Mouse (Mus musculus) midbrain, embryonic 12.5 days (tissue): ENCODE data around the gene Icam5. TPM values are rescaled to one million over a fixed set of nuclear protein-coding genes. Genes with fewer than 3 reads are reported as not detected.
"Not testable (repeated sequence)": the region's sequence is repeated elsewhere in the genome, so short reads cannot be mapped to it uniquely, and the experiment has no call there.

Experiments
- ATAC-seq: fragments of 200-750 bp; cut with Nextera tagmentation; 2 replicates; pipeline ENCODE4 v1.8.0; 2017; ENCODE audit warnings: low read depth, moderate TSS enrichment, moderate library complexity; ENCODE audit not compliant: low FRiP score
- H3K27ac ChIP-seq: fragments of 300-500 bp; sonication (generic); replicated peaks from 2 replicates; pipeline ENCODE4 v1.5.1; 2016; ENCODE audit warnings: mild to moderate bottlenecking
- H3K27me3 ChIP-seq: fragments of 300-500 bp; sonication (generic); 2 replicates; pipeline ENCODE4 v1.6.1; 2016; ENCODE audit warnings: mild to moderate bottlenecking
- H3K36me3 ChIP-seq: fragments of 300-500 bp; sonication (generic); 2 replicates; pipeline ENCODE4 v1.6.1; 2016
- H3K4me1 ChIP-seq: fragments of 300-500 bp; sonication (generic); 2 replicates; pipeline ENCODE4 v1.6.1; 2016
- H3K4me2 ChIP-seq: fragments of 300-500 bp; sonication (generic); replicated peaks from 2 replicates; pipeline ENCODE4 v1.6.1; 2016; ENCODE audit warnings: mild to moderate bottlenecking, moderate library complexity
- H3K4me3 ChIP-seq: fragments of 300-500 bp; sonication (generic); 2 replicates; pipeline ENCODE4 v1.5.1; 2016; ENCODE audit warnings: mild to moderate bottlenecking
- H3K9ac ChIP-seq: fragments of 300-500 bp; sonication (generic); replicated peaks from 2 replicates; pipeline ENCODE4 v1.6.1; 2016; ENCODE audit warnings: mild to moderate bottlenecking, moderate library complexity
- H3K9me3 ChIP-seq: fragments of 300-500 bp; sonication (generic); 2 replicates; pipeline ENCODE4 v1.6.1; 2016; ENCODE audit warnings: mild to moderate bottlenecking
- WGBS: fragments of 180-500 bp; shearing (Covaris S2); methylation state at CpG from one replicate; pipeline ENCODE4 v1.1.7; 2016; 5-methylcytosine and 5-hydroxymethylcytosine counted together
- polyA plus RNA-seq: library from polyadenylated mRNA; unstranded; fragments of >200 nt; fragmentation: Nextera tagmentation; extraction: Ambion mirVana; gene quantifications from 2 replicates; pipeline ENCODE4 v1.2.1, GENCODE M21; 2016

Icam5 gene
- polyA plus RNA-seq: 0.08 TPM in 1 of 2 replicates, not detected in the other

DNA sequence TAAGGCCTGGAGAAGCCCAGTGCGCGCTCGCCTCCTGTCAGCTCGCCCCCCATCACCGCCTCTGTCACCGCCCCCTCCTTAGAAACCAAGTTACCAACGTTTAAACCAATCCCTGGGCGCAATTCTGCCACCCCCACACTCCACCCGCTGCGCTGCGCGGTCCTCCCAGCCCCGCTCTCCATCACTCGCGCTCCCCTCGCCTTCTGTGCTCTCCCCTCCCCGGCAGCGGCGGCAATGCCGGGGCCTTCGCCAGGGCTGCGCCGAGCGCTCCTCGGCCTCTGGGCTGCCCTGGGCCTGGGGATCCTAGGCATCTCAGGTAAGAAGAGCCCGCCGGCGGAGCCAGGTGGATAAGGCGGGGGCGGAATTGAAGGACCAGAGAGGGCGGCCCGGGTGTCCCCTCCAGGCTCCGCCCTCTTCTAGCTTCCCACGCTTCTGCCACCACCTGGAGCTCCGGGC lies at the start of gene Icam5:
Icam5 (plus strand) TSS at position 178 of the 456 bp plus-strand sequence.
- Histone ChIP-seq H3K4me2 (peak within 1 kb of the TSS; percentile 75), H3K27ac (no peak within 1 kb of the TSS), H3K27me3 (peaks cover 99% of the 10 kb centered on the region), H3K4me3 (peak within 1 kb of the TSS; percentile 46), H3K9ac (peak within 1 kb of the TSS; percentile 50), H3K9me3 (no peaks in the 10 kb centered on the region), H3K36me3 (no peaks in the 10 kb centered on the region), H3K4me1 (peaks cover 38% of the 10 kb centered on the region)
- ATAC-seq: peak; percentile 31
- WGBS: under 1% methylated on average over 35 of the region's 35 CpGs

DNA sequence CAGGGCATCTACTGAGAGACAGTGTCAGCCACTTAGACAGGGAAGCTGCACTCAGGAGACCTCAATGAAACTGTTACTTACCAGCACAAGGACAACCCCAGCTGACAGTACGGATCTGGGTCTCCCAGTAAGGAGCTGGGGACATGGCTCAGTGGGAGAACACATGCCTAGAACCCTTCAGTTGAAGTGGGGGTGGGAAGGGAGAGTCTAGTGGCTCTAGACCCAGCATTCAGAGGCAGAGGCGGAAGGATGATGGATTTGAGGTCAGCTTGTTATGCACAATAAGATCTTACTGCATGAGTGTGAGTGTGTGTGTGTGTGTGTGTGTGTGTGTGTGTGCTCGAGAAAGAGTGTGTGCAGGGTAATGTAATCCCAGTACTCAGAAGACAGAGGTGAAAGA lies 49.7 kb upstream of the Icam5 start:
- no peaks in the 10 kb centered on the region for H3K9me3 ChIP-seq
- 75% methylated on average over 3 of the region's 3 CpGs for WGBS
- no peak overlapping the region for H3K4me3 ChIP-seq
- no peaks in the 10 kb centered on the region for H3K36me3 ChIP-seq
- H3K4me1 ChIP-seq: no peaks in the 10 kb centered on the region
- no peak for ATAC-seq
- no peaks in the 10 kb centered on the region for H3K27me3 ChIP-seq
- H3K4me2 ChIP-seq: no peak overlapping the region
- H3K27ac ChIP-seq: no peak overlapping the region
- H3K9ac ChIP-seq: no peak overlapping the region

DNA sequence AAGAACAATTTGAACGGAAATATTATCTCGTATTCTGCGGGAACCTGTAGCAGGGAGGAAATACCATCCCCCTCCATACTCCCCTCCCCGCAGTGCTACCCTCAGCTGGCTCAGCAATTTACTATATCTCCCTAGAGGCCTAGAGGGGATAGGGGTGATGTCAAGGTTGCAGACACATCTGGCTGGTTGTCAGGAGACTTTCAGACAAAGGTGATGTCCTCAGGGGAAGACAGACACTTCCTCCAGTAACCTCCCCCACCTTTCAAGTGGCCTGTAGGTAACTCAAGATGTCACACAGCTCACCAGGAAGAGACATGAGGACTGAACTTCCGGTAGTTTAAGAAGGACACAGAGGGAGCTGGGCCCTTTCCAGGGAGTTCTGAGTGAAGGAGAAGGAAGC lies 48.7 kb upstream of the Icam5 start:
- no peak for ATAC-seq
- no peak overlapping the region for H3K4me3 ChIP-seq
- no peak overlapping the region for H3K4me2 ChIP-seq
- H3K4me1 ChIP-seq: no peaks in the 10 kb centered on the region
- no peak overlapping the region for H3K27ac ChIP-seq
- 77% methylated on average over 5 of the region's 5 CpGs for WGBS
- H3K9ac ChIP-seq: no peak overlapping the region
- peaks cover 3% of the 10 kb centered on the region for H3K27me3 ChIP-seq
- H3K36me3 ChIP-seq: no peaks in the 10 kb centered on the region
- no peaks in the 10 kb centered on the region for H3K9me3 ChIP-seq

DNA sequence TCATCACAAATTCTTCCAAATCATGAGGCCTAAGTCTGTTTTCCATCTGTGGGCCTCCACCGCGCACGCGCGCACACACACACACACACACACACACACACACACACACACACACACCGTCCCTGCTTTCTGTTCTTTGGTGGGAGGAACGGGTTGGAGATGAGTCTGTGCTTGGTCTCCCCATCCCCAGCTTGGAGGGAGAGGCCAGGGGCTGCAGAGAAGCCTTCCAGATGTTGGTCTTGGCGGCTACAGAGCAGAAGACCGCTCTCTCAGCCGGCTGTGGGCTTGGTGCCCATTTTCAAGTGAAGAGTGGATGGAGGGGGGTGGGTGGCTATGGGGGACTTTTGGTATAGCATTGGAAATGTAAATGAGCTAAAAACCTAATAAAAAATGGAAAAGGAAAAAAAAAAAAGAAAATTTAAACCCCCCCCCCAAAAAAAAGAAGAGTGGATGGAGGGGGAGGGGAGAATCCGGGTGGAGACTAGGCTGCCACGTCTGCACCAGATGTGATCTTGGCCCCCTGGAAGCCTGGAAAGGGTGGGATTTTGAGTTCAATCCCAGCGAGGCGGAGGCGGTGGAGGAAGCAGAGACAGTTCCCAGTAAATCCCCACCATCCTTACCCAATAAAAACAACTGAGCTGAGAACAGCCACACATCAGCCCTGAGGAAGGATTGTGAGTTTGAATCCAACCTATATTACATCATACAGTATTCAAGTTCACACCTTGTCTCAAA lies 44.8 kb upstream of the Icam5 start:
- no peak for ATAC-seq
- Histone ChIP-seq H3K9ac (no peak overlapping the region; the same call in 1 of the 2 replicates), H3K4me2 (no peak overlapping the region), H3K36me3 (no peaks in the 10 kb centered on the region), H3K4me1 (peaks cover 6% of the 10 kb centered on the region; the same call in 1 of the 2 replicates), H3K9me3 (no peaks in the 10 kb centered on the region), H3K27ac (no peak overlapping the region), H3K4me3 (no peak overlapping the region), H3K27me3 (peaks cover 8% of the 10 kb centered on the region)
- WGBS: 65% methylated on average over 15 of the region's 15 CpGs

DNA sequence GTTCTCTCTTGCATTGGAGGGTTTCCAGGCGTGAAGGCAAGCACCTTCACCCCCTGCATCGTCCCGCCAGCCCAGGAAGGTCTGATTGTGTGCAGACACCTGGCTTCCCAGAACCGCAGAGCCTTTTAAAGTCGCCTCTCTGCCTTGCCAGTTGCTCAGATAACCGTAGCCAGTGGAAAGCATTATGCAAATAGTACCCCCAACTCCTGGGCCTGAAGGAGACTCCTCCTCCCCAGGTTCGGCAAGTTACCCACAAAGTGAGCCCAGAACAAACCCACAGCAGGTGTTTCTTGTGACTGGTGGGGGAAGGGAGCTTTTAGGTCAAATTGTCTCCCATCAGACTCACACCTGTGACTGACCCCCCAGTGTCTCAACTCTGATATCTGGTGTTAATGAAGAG lies 43.9 kb upstream of the Icam5 start:
- no peak for ATAC-seq
- H3K4me1 ChIP-seq: peaks cover 6% of the 10 kb centered on the region; the same call in 1 of the 2 replicates
- no peaks in the 10 kb centered on the region for H3K9me3 ChIP-seq
- H3K4me3 ChIP-seq: no peak overlapping the region
- no peak overlapping the region for H3K4me2 ChIP-seq
- WGBS: 18% methylated on average over 7 of the region's 7 CpGs
- no peak overlapping the region for H3K27ac ChIP-seq
- H3K9ac ChIP-seq: no peak overlapping the region
- H3K27me3 ChIP-seq: peaks cover 8% of the 10 kb centered on the region
- no peaks in the 10 kb centered on the region for H3K36me3 ChIP-seq

DNA sequence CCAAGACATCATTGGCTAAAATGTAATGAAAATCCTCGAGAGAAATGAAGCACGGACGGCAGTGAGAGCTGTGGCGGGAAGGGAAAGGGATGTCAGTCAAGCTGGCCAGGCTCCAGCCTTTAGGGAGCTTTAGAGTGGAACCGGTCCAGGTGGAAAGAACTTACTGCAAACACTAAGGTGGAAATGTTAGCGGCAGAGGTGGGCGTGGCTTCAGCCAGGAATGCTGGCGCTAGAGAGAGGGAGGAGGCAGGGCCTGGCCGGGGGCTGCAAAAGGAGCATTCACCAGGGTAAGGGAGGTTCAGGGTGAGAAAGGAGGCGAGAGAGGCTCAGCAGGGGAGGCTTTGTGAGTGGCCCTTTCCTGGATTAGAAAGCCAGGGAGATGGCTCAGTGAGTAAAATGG lies 41.0 kb upstream of the Icam5 start:
- ATAC-seq: no peak
- Histone ChIP-seq H3K9me3 (no peaks in the 10 kb centered on the region), H3K4me3 (no peak overlapping the region), H3K4me2 (peak overlapping the region; percentile 21; the same call in 1 of the 2 replicates), H3K27ac (no peak overlapping the region), H3K4me1 (peaks cover 6% of the 10 kb centered on the region; the same call in 1 of the 2 replicates), H3K9ac (no peak overlapping the region), H3K36me3 (no peaks in the 10 kb centered on the region), H3K27me3 (peaks cover 8% of the 10 kb centered on the region)
- WGBS: 6% methylated on average over 10 of the region's 10 CpGs

DNA sequence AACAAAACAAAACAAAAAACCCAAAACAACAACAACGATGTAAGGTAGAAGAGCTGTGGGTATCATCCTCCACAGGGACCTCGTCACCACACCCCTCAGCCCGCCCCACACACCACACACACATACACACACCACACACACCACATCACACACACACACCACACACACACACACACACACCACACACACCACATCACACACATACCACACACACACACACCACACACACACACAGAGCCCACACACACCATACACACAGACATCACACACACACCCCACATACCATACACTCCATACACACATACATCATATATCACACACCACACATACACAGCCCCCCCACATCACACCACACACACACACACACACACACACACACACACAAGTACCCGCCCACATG lies 40.3 kb upstream of the Icam5 start:
- no peaks in the 10 kb centered on the region for H3K36me3 ChIP-seq
- H3K9ac ChIP-seq: no peak overlapping the region
- ATAC-seq: no peak
- H3K4me1 ChIP-seq: peaks cover 6% of the 10 kb centered on the region; the same call in 1 of the 2 replicates
- no peak overlapping the region for H3K4me2 ChIP-seq
- H3K4me3 ChIP-seq: no peak overlapping the region
- no peak overlapping the region for H3K27ac ChIP-seq
- no peaks in the 10 kb centered on the region for H3K9me3 ChIP-seq
- 97% methylated on average over 4 of the region's 4 CpGs for WGBS
- H3K27me3 ChIP-seq: peaks cover 8% of the 10 kb centered on the region

DNA sequence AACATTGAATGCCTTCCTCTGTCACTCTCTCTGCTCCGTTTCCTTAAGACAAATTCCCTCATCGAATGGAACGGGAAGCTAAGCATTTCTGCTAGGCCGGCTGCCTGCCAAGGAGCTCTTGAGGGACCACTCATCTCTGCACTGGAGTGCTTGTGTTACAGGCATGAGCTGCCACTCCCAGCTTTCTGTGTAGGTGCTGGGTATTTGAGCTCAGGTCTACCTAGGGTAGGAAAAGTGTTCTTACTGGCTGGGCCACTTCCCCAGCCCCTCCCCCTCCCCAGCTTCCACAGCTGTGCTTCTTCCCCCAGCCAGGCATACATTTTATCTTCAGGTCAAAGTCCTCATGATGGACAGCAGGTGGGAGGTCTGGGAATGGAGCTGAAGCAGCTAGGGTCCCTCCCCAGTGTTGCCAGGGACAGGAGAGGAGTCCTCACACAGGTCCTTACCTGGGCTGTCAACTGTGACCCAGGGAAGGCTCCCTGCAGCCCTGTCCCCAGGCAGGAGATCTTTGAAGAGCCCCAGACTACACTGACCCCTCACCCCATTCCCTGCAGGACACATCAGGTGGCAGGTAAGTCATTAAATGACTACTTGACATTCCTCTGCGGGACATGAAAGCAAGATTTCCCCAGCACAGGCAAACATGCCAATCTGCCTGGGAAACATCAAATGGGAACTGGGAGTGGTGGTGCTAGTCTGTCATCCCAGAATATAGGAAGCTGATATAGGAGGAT lies 38.5 kb upstream of the Icam5 start:
- Histone ChIP-seq H3K27ac (no peak overlapping the region), H3K27me3 (peaks cover 3% of the 10 kb centered on the region; the same call in 1 of the 2 replicates), H3K9ac (no peak overlapping the region), H3K4me2 (no peak overlapping the region), H3K9me3 (no peaks in the 10 kb centered on the region), H3K4me1 (peaks cover 6% of the 10 kb centered on the region; the same call in 1 of the 2 replicates), H3K4me3 (no peak overlapping the region), H3K36me3 (no peaks in the 10 kb centered on the region)
- ATAC-seq: no peak
- 61% methylated on average over 5 of the region's 5 CpGs for WGBS

DNA sequence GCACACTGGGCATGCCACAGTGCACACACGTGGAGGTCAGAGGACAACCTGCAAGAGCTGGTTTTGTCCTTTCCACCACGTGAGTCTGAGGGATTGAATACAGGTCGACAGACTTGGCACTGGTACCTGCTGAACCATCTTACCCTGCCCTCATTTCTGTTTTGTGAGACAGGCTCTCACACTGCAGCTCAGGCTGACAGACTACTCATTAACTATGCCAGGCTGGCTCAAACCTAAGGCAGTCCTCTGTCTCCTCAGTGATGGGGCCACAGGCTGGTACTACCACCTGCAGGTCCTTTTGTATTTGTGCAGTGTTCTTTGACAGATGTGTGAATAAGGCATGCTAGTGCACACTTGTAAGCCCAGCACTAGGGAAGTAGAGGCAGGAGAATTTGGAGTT lies 36.8 kb upstream of the Icam5 start:
- no peak for ATAC-seq
- H3K4me3 ChIP-seq: no peak overlapping the region
- H3K27ac ChIP-seq: no peak overlapping the region
- H3K4me1 ChIP-seq: peaks cover 6% of the 10 kb centered on the region; the same call in 1 of the 2 replicates
- 67% methylated on average over 3 of the region's 3 CpGs for WGBS
- no peaks in the 10 kb centered on the region for H3K27me3 ChIP-seq
- H3K9me3 ChIP-seq: no peaks in the 10 kb centered on the region
- no peaks in the 10 kb centered on the region for H3K36me3 ChIP-seq
- H3K4me2 ChIP-seq: no peak overlapping the region
- no peak overlapping the region for H3K9ac ChIP-seq

DNA sequence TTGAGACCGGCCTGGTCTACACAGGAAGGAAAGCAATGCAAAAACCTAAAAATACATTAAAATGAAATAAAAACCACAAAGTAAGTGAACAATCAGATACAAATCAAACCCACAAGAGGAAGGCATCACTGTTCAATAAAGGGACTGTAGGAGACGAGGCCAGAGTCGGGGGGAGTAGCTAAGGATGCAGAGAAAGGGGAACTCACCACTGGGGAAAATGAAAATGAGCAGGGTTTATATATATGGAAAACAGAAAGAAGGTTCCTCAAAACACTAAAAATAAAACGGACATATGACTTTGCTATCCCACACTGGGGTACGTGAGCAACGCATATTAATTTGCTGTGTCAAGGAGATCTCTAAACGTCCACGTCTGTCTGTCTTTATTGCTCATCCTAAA lies 34.8 kb upstream of the Icam5 start:
- 92% methylated on average over 8 of the region's 8 CpGs for WGBS
- H3K4me1 ChIP-seq: no peaks in the 10 kb centered on the region

DNA sequence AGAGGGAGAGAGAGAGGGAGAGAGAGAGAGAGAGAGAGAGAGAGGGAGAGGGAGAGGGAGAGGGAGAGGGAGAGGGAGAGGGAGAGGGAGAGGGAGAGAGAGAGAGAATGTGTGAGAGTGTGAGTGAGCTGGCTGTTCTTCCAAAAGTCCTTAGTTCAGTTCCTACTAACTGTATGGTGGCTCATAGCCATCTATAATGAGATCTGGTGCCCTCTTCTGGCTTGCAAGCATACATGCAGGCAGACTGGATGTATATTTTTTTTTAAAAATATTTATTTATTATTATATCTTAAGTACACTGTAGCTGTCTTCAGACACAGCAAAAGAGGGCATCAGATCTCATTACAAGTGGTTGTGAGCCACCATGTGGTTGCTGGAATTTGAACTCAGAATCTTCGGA lies 33.5 kb upstream of the Icam5 start:
- H3K36me3 ChIP-seq, ATAC-seq, H3K9ac ChIP-seq, H3K4me1 ChIP-seq, H3K4me3 ChIP-seq, H3K27ac ChIP-seq, H3K27me3 ChIP-seq, H3K9me3 ChIP-seq, H3K4me2 ChIP-seq: not testable (repeated sequence)
- 82% methylated on average over 1 of the region's 1 CpGs for WGBS

More for the DNA sequence above, 34.8 kb upstream of the Icam5 start:
- no peak overlapping the region for H3K4me2 ChIP-seq
- no peak for ATAC-seq
- no peaks in the 10 kb centered on the region for H3K36me3 ChIP-seq
- H3K4me3 ChIP-seq: no peak overlapping the region
- no peak overlapping the region for H3K9ac ChIP-seq
- no peak overlapping the region for H3K27ac ChIP-seq
- no peaks in the 10 kb centered on the region for H3K9me3 ChIP-seq
- H3K27me3 ChIP-seq: no peaks in the 10 kb centered on the region

DNA sequence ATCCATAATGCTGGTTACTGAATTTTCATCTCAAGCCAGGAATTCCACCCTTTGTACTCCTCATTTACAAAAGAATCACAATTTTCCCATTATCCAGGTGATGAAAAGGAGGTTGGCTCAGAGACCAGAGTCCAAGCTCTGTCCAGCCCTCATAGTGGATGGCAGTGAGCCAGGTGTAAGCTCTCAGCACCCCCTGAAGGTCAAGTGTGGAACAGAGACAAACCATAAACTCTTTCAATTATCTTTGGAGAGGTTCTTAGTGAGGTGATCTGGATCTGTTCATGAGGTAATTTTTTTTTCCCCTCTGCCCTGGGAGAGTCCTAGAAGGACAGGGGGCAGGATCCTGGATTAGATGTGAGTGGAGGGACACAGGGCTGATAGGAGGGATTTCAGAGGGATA lies 31.1 kb upstream of the Icam5 start:
- no peak for ATAC-seq
- Histone ChIP-seq H3K4me3 (no peak overlapping the region), H3K27ac (no peak overlapping the region), H3K27me3 (no peaks in the 10 kb centered on the region), H3K9ac (no peak overlapping the region; the same call in 1 of the 2 replicates), H3K36me3 (peaks cover 14% of the 10 kb centered on the region), H3K4me2 (no peak overlapping the region), H3K9me3 (no peaks in the 10 kb centered on the region), H3K4me1 (peaks cover 12% of the 10 kb centered on the region)
